Comparison of ENCODE assay signal across 10 mouse cellular contexts in the genomic region with DNA sequence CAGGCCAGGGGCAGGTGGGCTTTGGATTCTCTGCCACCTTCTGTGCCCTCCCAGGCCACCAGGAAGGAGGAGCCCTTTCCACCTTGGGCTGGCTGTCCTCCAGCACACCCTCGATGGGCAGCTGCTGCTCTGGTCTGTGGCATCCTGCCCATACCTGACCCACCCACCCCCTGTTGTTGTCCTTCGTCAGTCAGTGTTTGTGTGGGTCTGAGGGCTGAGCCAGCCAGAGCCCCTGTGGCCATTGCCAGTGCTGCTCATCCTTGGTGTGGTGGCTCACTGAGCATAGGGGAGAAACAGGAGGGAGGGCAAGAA. TPM values are rescaled to one million over a fixed set of nuclear protein-coding genes. Genes with fewer than 3 reads are reported as not detected.
A peak's percentile ranks its signal among the peaks of the same experiment; 100 is the strongest.
DNase-seq lines count a peak whose midpoint lies in the region; ATAC-seq and TF ChIP-seq lines count a peak whose summit lies in the region.
"Had no signal": no experiment of that assay in that cellular context is flagged by ENCODE, and none has a peak within 500 bp of the region (broad histone marks: within the 10 kb centered on the region; RNA-seq: fewer than 3 reads in every experiment).

No protein-coding gene starts in this region.

- no peak for DNase-seq in kidney, adult 2 months
- no peak for DNase-seq in cerebellum, adult 11-12 months
- DNase-seq in layer of hippocampus, adult 2 months (ENCODE audit: low spot score in 2 of 2) = no peak
- DNase-seq in cerebellum, adult 9-10 months = no peak
- DNase-seq: lung, postnatal 4 days had no signal

- peak overlapping the region; percentile 8 for H3K4me3 ChIP-seq in kidney, embryonic 15.5 days (replicated peaks)
- H3K4me3 ChIP-seq in kidney, adult 2 months (ENCODE audit: insufficient read depth, low read depth, low read length) = no peak overlapping the region
- H3K4me3 ChIP-seq in embryonic facial prominence, embryonic 13.5 days = no peak overlapping the region
- H3K4me3 ChIP-seq in hindbrain, embryonic 16.5 days (ENCODE audit: low read length) = no peak overlapping the region
- no peak overlapping the region for H3K4me3 ChIP-seq in midbrain, embryonic 16.5 days (ENCODE audit: low read depth, low read length)
- no peak overlapping the region for H3K4me3 ChIP-seq in layer of hippocampus, adult 2 months

- no peak for ATAC-seq in kidney, embryonic 15.5 days (replicated peaks; ENCODE audit: low FRiP score)
- ATAC-seq in embryonic facial prominence, embryonic 13.5 days (ENCODE audit: insufficient number of reproducible peaks, insufficient read depth, low FRiP score, low TSS enrichment, low read depth) = 0 out of 2 replicates have a peak, but pooled peaks have one; percentile 15
- no peak for ATAC-seq in hindbrain, embryonic 16.5 days
- ATAC-seq in midbrain, embryonic 16.5 days = no peak

- no peak overlapping the region for H3K27ac ChIP-seq in kidney, embryonic 15.5 days
- H3K27ac ChIP-seq in kidney, adult 2 months (ENCODE audit: insufficient read depth, low read depth, low read length) = no peak overlapping the region
- H3K27ac ChIP-seq in embryonic facial prominence, embryonic 13.5 days = no peak overlapping the region
- H3K27ac ChIP-seq in hindbrain, embryonic 16.5 days (ENCODE audit: low read depth, low read length) = no peak overlapping the region
- peak overlapping the region; percentile 53; the same call in 1 of the 2 replicates for H3K27ac ChIP-seq in midbrain, embryonic 16.5 days (ENCODE audit: low read length)
- no peak overlapping the region for H3K27ac ChIP-seq in layer of hippocampus, adult 2 months

- H3K4me1 ChIP-seq in kidney, embryonic 15.5 days = peaks cover 30% of the 10 kb centered on the region
- H3K4me1 ChIP-seq in kidney, adult 2 months (ENCODE audit: control insufficient read depth, insufficient read depth, low read length) = no peaks in the 10 kb centered on the region
- H3K4me1 ChIP-seq in embryonic facial prominence, embryonic 13.5 days = peaks cover 38% of the 10 kb centered on the region
- H3K4me1 ChIP-seq in hindbrain, embryonic 16.5 days (ENCODE audit: control insufficient read depth, insufficient read depth, low read depth, low read length) = peaks cover 6% of the 10 kb centered on the region
- peaks cover 17% of the 10 kb centered on the region for H3K4me1 ChIP-seq in midbrain, embryonic 16.5 days (ENCODE audit: control insufficient read depth, insufficient read depth, low read length)

- no peak for TF ChIP-seq CTCF in kidney, adult 2 months (conservative IDR thresholded peaks at IDR 0.05; ENCODE audit: insufficient read depth, insufficient read length, low read depth, low read length)
- no peak for TF ChIP-seq CTCF in layer of hippocampus, adult 2 months (conservative IDR thresholded peaks at IDR 0.05)

- WGBS in kidney, embryonic 15.5 days = 38% methylated on average over 2 of the region's 2 CpGs
- 38% methylated on average over 2 of the region's 2 CpGs for WGBS in kidney, adult 2 months
- 40% methylated on average over 2 of the region's 2 CpGs for WGBS in embryonic facial prominence, embryonic 13.5 days
- 25% methylated on average over 2 of the region's 2 CpGs for WGBS in hindbrain, embryonic 16.5 days
- 34% methylated on average over 2 of the region's 2 CpGs for WGBS in midbrain, embryonic 16.5 days

- no peaks in the 10 kb centered on the region for H3K9me3 ChIP-seq in kidney, embryonic 15.5 days (replicated peaks)
- no peaks in the 10 kb centered on the region for H3K9me3 ChIP-seq in embryonic facial prominence, embryonic 13.5 days
- H3K9me3 ChIP-seq in hindbrain, embryonic 16.5 days (ENCODE audit: control insufficient read depth, low read length) = no peaks in the 10 kb centered on the region
- no peaks in the 10 kb centered on the region for H3K9me3 ChIP-seq in midbrain, embryonic 16.5 days (replicated peaks; ENCODE audit: control insufficient read depth, low read length, poor library complexity, severe bottlenecking)
- H3K9me3 ChIP-seq: G1E had no signal

- 0 out of 2 replicates have a peak overlapping the region, but pooled peaks have one; percentile 23 for H3K9ac ChIP-seq in kidney, embryonic 15.5 days
- H3K9ac ChIP-seq in embryonic facial prominence, embryonic 13.5 days = peak overlapping the region; percentile 51
- peak overlapping the region; percentile 28 for H3K9ac ChIP-seq in hindbrain, embryonic 16.5 days (ENCODE audit: low read depth, low read length)
- H3K9ac ChIP-seq in midbrain, embryonic 16.5 days (ENCODE audit: low read depth, low read length) = peak overlapping the region; percentile 16; the same call in 1 of the 2 replicates

- peaks cover 26% of the 10 kb centered on the region for H3K27me3 ChIP-seq in kidney, embryonic 15.5 days
- no peaks in the 10 kb centered on the region for H3K27me3 ChIP-seq in kidney, adult 2 months (replicated peaks; ENCODE audit: control insufficient read depth, insufficient read depth, low read length)
- peaks cover 48% of the 10 kb centered on the region for H3K27me3 ChIP-seq in embryonic facial prominence, embryonic 13.5 days
- H3K27me3 ChIP-seq in hindbrain, embryonic 16.5 days (replicated peaks; ENCODE audit: control insufficient read depth, insufficient read depth, low read length) = peaks cover 12% of the 10 kb centered on the region
- peaks cover 10% of the 10 kb centered on the region for H3K27me3 ChIP-seq in midbrain, embryonic 16.5 days (ENCODE audit: control insufficient read depth, insufficient read depth, low read depth, low read length)

- TF ChIP-seq POLR2A in kidney, adult 2 months (IDR thresholded peaks at IDR 0.05; ENCODE audit: low read depth, low read length) = no peak

- no peaks in the 10 kb centered on the region for H3K36me3 ChIP-seq in kidney, embryonic 15.5 days
- H3K36me3 ChIP-seq in kidney, adult 2 months (ENCODE audit: control insufficient read depth, insufficient read depth, low read length) = no peaks in the 10 kb centered on the region
- H3K36me3 ChIP-seq in embryonic facial prominence, embryonic 13.5 days = no peaks in the 10 kb centered on the region
- no peaks in the 10 kb centered on the region for H3K36me3 ChIP-seq in hindbrain, embryonic 16.5 days (ENCODE audit: control insufficient read depth, insufficient read depth, low read length)
- H3K36me3 ChIP-seq in midbrain, embryonic 16.5 days (ENCODE audit: control insufficient read depth, insufficient read depth, low read length) = peaks cover 10% of the 10 kb centered on the region
- H3K36me3 ChIP-seq: G1E had no signal

- peak overlapping the region; percentile 54 for H3K4me2 ChIP-seq in kidney, embryonic 15.5 days
- H3K4me2 ChIP-seq in embryonic facial prominence, embryonic 13.5 days = peak overlapping the region; percentile 50
- no peak overlapping the region for H3K4me2 ChIP-seq in hindbrain, embryonic 16.5 days (ENCODE audit: low read length)
- H3K4me2 ChIP-seq in midbrain, embryonic 16.5 days (ENCODE audit: low read length) = no peak overlapping the region

RNA-seq across cellular contexts. Expression of a gene that starts 11.4 kb away (rescaled TPM):
- polyA plus RNA-seq in kidney, embryonic 15.5 days (2015; fragmentation: Nextera tagmentation; extraction: Ambion mirVana) = 45.0 and 49.4 TPM in 2 replicates
- 52.1 and 63.6 TPM in 2 replicates for polyA plus RNA-seq in kidney, adult 2 months (2012; rRNA removed)
- 46.2 and 46.9 TPM in 2 replicates for polyA plus RNA-seq in embryonic facial prominence, embryonic 13.5 days (2015; fragmentation: Nextera tagmentation; extraction: Ambion mirVana)
- polyA plus RNA-seq in hindbrain, embryonic 16.5 days (2015; fragmentation: Nextera tagmentation; extraction: Ambion mirVana) = 45.7 and 46.0 TPM in 2 replicates
- polyA plus RNA-seq in midbrain, embryonic 16.5 days (2015; fragmentation: Nextera tagmentation; extraction: Ambion mirVana) = 45.2 and 47.2 TPM in 2 replicates
- total RNA-seq in layer of hippocampus, adult 2 months (2021) = 10 to 100 TPM; 35.8 to 41.0 TPM

RNA-seq across cellular contexts. Expression of a gene that starts 19.6 kb away (rescaled TPM):
- polyA plus RNA-seq in kidney, embryonic 15.5 days (2015; fragmentation: Nextera tagmentation; extraction: Ambion mirVana) = 31.5 and 33.9 TPM in 2 replicates
- polyA plus RNA-seq in kidney, adult 2 months (2012; rRNA removed) = 62.6 and 77.4 TPM in 2 replicates
- 21.8 and 26.1 TPM in 2 replicates for polyA plus RNA-seq in embryonic facial prominence, embryonic 13.5 days (2015; fragmentation: Nextera tagmentation; extraction: Ambion mirVana)
- polyA plus RNA-seq in hindbrain, embryonic 16.5 days (2015; fragmentation: Nextera tagmentation; extraction: Ambion mirVana) = 51.4 and 59.0 TPM in 2 replicates
- 44.4 and 50.7 TPM in 2 replicates for polyA plus RNA-seq in midbrain, embryonic 16.5 days (2015; fragmentation: Nextera tagmentation; extraction: Ambion mirVana)
- total RNA-seq in layer of hippocampus, adult 2 months (2021) = 10 to 100 TPM; 13.8 to 15.3 TPM

RNA-seq across cellular contexts. Expression of a gene that starts 19.7 kb away (rescaled TPM):
- polyA plus RNA-seq in kidney, embryonic 15.5 days (2015; fragmentation: Nextera tagmentation; extraction: Ambion mirVana) = 44.4 and 46.8 TPM in 2 replicates
- 61.5 and 62.6 TPM in 2 replicates for polyA plus RNA-seq in kidney, adult 2 months (2012; rRNA removed)
- polyA plus RNA-seq in embryonic facial prominence, embryonic 13.5 days (2015; fragmentation: Nextera tagmentation; extraction: Ambion mirVana) = 44.3 and 47.2 TPM in 2 replicates
- 75.8 and 78.6 TPM in 2 replicates for polyA plus RNA-seq in hindbrain, embryonic 16.5 days (2015; fragmentation: Nextera tagmentation; extraction: Ambion mirVana)
- 76.2 and 82.2 TPM in 2 replicates for polyA plus RNA-seq in midbrain, embryonic 16.5 days (2015; fragmentation: Nextera tagmentation; extraction: Ambion mirVana)
- 10 to 100 TPM; 44.2 to 45.2 TPM for total RNA-seq in layer of hippocampus, adult 2 months (2021)

RNA-seq across cellular contexts. Expression of a gene that starts 24.7 kb away (rescaled TPM):
- polyA plus RNA-seq in kidney, embryonic 15.5 days (2015; fragmentation: Nextera tagmentation; extraction: Ambion mirVana) = 1.2 and 2.9 TPM in 2 replicates
- polyA plus RNA-seq in kidney, adult 2 months (2012; rRNA removed) = 52.6 and 52.9 TPM in 2 replicates
- polyA plus RNA-seq in embryonic facial prominence, embryonic 13.5 days (2015; fragmentation: Nextera tagmentation; extraction: Ambion mirVana) = 2.1 and 2.2 TPM in 2 replicates
- polyA plus RNA-seq in hindbrain, embryonic 16.5 days (2015; fragmentation: Nextera tagmentation; extraction: Ambion mirVana) = 3.3 and 4.4 TPM in 2 replicates
- 3.5 and 6.1 TPM in 2 replicates for polyA plus RNA-seq in midbrain, embryonic 16.5 days (2015; fragmentation: Nextera tagmentation; extraction: Ambion mirVana)
- 1 to 10 TPM; 4.7 to 5.7 TPM for total RNA-seq in layer of hippocampus, adult 2 months (2021)

RNA-seq across cellular contexts. Expression of a gene that starts 29.0 kb away (rescaled TPM):
- polyA plus RNA-seq in kidney, embryonic 15.5 days (2015; fragmentation: Nextera tagmentation; extraction: Ambion mirVana) = 61.7 and 63.4 TPM in 2 replicates
- polyA plus RNA-seq in kidney, adult 2 months (2012; rRNA removed) = 23.0 and 24.0 TPM in 2 replicates
- 65.2 and 68.5 TPM in 2 replicates for polyA plus RNA-seq in embryonic facial prominence, embryonic 13.5 days (2015; fragmentation: Nextera tagmentation; extraction: Ambion mirVana)
- 45.8 and 46.6 TPM in 2 replicates for polyA plus RNA-seq in hindbrain, embryonic 16.5 days (2015; fragmentation: Nextera tagmentation; extraction: Ambion mirVana)
- 45.3 and 49.4 TPM in 2 replicates for polyA plus RNA-seq in midbrain, embryonic 16.5 days (2015; fragmentation: Nextera tagmentation; extraction: Ambion mirVana)
- 10 to 100 TPM; 16.2 to 17.6 TPM for total RNA-seq in layer of hippocampus, adult 2 months (2021)

Comparison
In these comparisons a context has a peak if more than half of its experiments do, and no peak if none do; other contexts are left out.
1. H3K4me2 ChIP-seq: peak in kidney, embryonic 15.5 days (single experiment) and embryonic facial prominence, embryonic 13.5 days (single experiment); none in hindbrain, embryonic 16.5 days (single experiment) and midbrain, embryonic 16.5 days (single experiment).
2. Peak in every context shown above with its lines, with median percentiles within 50 percentile points of each other: H3K9ac ChIP-seq.